Mouse (Mus musculus) limb, embryonic 15.5 days (tissue): Measurements from ENCODE around the gene Kif12. TPM values are rescaled to one million over a fixed set of nuclear protein-coding genes. Genes with fewer than 3 reads are reported as not detected.

Source experiments
- ATAC-seq: fragments of 200-750 bp; cut with Nextera tagmentation; 2 replicates; pipeline ENCODE4 v1.8.0; 2017; ENCODE audit warnings: low read depth, moderate TSS enrichment; ENCODE audit not compliant: insufficient number of reproducible peaks, low FRiP score, low TSS enrichment
- H3K27ac ChIP-seq: fragments of 300-500 bp; sonication (generic); 2 replicates; pipeline ENCODE4 v1.5.1; 2015; ENCODE audit warnings: moderate library complexity, mild to moderate bottlenecking, inconsistent platforms
- H3K27me3 ChIP-seq: fragments of 300-500 bp; sonication (generic); 2 replicates; pipeline ENCODE4 v1.6.1; 2015; ENCODE audit warnings: inconsistent platforms
- H3K36me3 ChIP-seq: fragments of 300-500 bp; sonication (generic); 2 replicates; pipeline ENCODE4 v1.6.1; 2015; ENCODE audit warnings: inconsistent platforms
- H3K4me1 ChIP-seq: fragments of 300-500 bp; sonication (generic); 2 replicates; pipeline ENCODE4 v1.6.1; 2015; ENCODE audit warnings: inconsistent platforms
- H3K4me2 ChIP-seq: fragments of 300-500 bp; sonication (generic); 2 replicates; pipeline ENCODE4 v1.6.1; 2015; ENCODE audit warnings: mild to moderate bottlenecking, inconsistent platforms
- H3K4me3 ChIP-seq: fragments of 300-500 bp; sonication (generic); 2 replicates; pipeline ENCODE4 v1.5.1; 2015; ENCODE audit warnings: mild to moderate bottlenecking, inconsistent platforms
- H3K9ac ChIP-seq: fragments of 300-500 bp; sonication (generic); 2 replicates; pipeline ENCODE4 v1.6.1; 2015; ENCODE audit warnings: inconsistent platforms
- H3K9me3 ChIP-seq: fragments of 300-500 bp; sonication (generic); 2 replicates; pipeline ENCODE4 v1.6.1; 2016; ENCODE audit warnings: inconsistent platforms
- WGBS: fragments of 180-500 bp; shearing (Covaris S2); methylation state at CpG from one replicate; pipeline ENCODE4 v1.1.7; 2015; 5-methylcytosine and 5-hydroxymethylcytosine counted together
- polyA plus RNA-seq: library from polyadenylated mRNA; unstranded; fragments of >200 nt; fragmentation: Nextera tagmentation; extraction: Ambion mirVana; gene quantifications from 2 replicates; pipeline ENCODE4 v1.2.1, GENCODE M21; 2015

Gene Kif12
- polyA plus RNA-seq, 1 experiment from 2014 or later = 0.42 TPM

DNA sequence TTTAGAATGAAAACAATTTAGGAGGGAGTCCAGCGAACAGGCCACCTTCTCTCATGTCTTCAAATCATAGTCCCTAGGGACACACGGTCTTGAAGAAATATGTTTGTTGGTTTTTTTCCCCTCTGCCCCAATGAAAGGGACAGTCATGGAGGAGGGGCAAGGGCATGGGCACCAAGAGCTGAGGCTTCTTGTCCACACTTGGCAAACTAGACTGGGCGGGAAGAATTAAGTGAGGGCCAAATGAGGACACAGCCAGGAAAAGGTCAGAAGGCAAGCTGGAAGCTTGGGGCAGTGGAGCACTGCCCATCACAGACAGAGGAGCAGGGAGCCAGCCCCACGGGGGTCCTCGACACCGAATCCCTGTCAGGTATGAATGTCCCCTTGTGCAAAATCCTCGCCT lies 31.9 kb upstream of the Kif12 start:
- H3K4me3 ChIP-seq = no peak overlapping the region
- H3K9ac ChIP-seq = no peak overlapping the region
- no peak overlapping the region for H3K27ac ChIP-seq
- peaks cover 5% of the 10 kb centered on the region; the same call in 1 of the 2 replicates for H3K4me1 ChIP-seq
- H3K9me3 ChIP-seq = no peaks in the 10 kb centered on the region
- H3K36me3 ChIP-seq = no peaks in the 10 kb centered on the region
- WGBS = 81% methylated on average over 7 of the region's 7 CpGs
- H3K4me2 ChIP-seq = no peak overlapping the region
- ATAC-seq = no peak
- H3K27me3 ChIP-seq = no peaks in the 10 kb centered on the region

DNA sequence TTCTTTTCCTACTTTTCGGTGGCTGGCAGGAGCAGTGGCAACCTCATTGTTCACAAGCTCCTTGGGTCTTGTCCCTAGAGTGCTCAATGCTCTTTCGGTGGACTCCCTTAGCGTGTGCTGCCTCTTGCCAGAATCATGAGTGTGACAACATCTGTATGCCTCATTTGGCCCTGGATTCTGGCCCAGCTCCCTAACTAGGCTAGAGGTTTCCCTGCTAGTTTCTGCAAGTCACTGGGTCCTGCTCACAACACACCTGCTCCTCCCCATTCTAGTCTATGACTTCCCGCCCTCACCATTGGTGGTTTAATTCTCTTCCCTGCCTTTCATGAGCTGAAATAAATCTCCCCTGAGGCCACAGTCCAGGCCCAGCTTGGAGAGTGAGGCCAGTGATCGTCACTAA lies 27.4 kb upstream of the Kif12 start:
- Histone ChIP-seq H3K4me1 (peaks cover 5% of the 10 kb centered on the region; the same call in 1 of the 2 replicates), H3K4me2 (no peak overlapping the region), H3K36me3 (no peaks in the 10 kb centered on the region), H3K9me3 (no peaks in the 10 kb centered on the region), H3K27ac (no peak overlapping the region), H3K4me3 (no peak overlapping the region), H3K27me3 (no peaks in the 10 kb centered on the region), H3K9ac (no peak overlapping the region)
- WGBS = 72% methylated on average over 5 of the region's 5 CpGs
- ATAC-seq = no peak

DNA sequence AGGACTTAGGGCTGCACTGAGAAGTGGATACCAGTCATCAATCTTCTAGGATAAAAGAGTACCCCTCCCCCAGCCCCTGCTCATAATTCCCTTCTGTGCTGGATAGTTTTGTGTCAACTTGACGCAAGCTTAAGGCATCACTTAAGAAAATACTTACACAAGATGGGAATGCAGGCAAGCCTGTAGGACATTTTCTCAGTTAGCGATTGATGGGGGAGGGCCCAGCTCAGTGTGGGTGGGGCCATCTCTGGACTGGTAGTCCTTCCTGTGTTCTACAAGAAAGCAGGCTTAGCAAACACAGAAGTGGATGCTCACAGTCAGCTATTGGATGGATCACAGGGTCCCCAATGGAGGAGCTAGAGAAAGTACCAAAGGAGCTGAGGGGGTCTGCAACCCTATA lies 22.4 kb upstream of the Kif12 start:
- H3K27me3 ChIP-seq = no peaks in the 10 kb centered on the region
- no peaks in the 10 kb centered on the region for H3K36me3 ChIP-seq
- no peak overlapping the region for H3K4me3 ChIP-seq
- no peak overlapping the region for H3K4me2 ChIP-seq
- no peak for ATAC-seq
- no peak overlapping the region for H3K9ac ChIP-seq
- H3K9me3 ChIP-seq = no peaks in the 10 kb centered on the region
- H3K27ac ChIP-seq = no peak overlapping the region
- 81% methylated on average over 2 of the region's 2 CpGs for WGBS
- H3K4me1 ChIP-seq = peaks cover 13% of the 10 kb centered on the region

DNA sequence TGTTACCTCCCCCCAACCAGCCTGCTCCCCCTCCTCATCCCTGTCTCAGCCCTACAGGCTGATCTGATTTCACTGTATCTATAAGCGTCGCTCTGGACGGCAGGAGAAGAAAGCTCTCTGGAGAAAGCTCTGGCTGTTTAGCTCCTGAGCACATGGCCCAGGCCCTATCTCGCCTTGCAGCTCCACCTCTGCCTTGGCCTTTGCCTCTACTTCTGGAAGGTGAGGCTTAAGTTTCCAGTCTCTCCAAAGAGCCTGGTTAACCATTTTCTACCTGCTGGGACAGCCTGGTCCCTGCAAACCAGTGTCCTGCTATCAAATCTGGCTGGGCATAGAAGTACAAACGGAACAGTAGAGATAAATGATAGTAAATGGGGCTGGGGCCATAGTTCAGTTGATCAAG lies 19.7 kb upstream of the Kif12 start:
- H3K4me3 ChIP-seq = no peak overlapping the region
- 50% methylated on average over 5 of the region's 5 CpGs for WGBS
- ATAC-seq = no peak
- H3K36me3 ChIP-seq = no peaks in the 10 kb centered on the region
- H3K9ac ChIP-seq = no peak overlapping the region
- peaks cover 30% of the 10 kb centered on the region for H3K4me1 ChIP-seq
- no peaks in the 10 kb centered on the region for H3K27me3 ChIP-seq
- no peak overlapping the region for H3K4me2 ChIP-seq
- H3K27ac ChIP-seq = 0 out of 2 replicates have a peak overlapping the region, but pooled peaks have one; percentile 17
- H3K9me3 ChIP-seq = no peaks in the 10 kb centered on the region

DNA sequence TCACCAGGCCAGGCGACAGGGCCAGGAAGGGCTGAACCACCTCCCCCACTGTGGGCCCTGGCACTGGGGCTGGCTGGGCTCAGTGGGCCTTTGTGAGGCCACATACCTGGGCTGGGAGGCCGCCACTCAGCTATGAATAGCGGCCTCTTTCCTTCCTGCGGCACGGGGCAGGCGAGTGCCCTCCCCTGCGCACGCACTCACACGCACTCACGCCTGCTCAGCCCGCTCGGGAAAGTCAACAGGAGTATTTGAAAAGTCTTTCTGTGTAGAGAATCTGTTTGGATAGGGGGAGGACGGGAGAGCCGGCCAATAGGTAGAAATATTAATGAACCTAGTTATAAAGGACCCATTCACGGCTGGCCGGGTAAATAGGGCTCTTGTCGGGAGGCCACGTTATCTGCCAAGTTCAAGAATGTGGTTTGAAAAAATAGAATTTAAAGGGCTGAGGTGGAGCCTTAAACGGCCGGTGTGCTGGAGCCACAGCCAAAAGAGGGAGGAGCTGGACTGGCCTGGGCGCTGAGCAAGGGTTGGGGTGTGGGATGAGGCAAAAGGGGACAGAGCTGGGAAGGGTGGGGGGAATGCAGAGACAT lies 14.4 kb upstream of the Kif12 start:
- ATAC-seq = peak; percentile 87
- Histone ChIP-seq H3K4me2 (0 out of 2 replicates have a peak overlapping the region, but pooled peaks have one; percentile 1), H3K36me3 (no peaks in the 10 kb centered on the region), H3K27me3 (no peaks in the 10 kb centered on the region), H3K4me3 (no peak overlapping the region), H3K4me1 (peaks cover 40% of the 10 kb centered on the region), H3K27ac (peak overlapping the region; percentile 78), H3K9me3 (no peaks in the 10 kb centered on the region), H3K9ac (no peak overlapping the region)
- 51% methylated on average over 21 of the region's 21 CpGs for WGBS

DNA sequence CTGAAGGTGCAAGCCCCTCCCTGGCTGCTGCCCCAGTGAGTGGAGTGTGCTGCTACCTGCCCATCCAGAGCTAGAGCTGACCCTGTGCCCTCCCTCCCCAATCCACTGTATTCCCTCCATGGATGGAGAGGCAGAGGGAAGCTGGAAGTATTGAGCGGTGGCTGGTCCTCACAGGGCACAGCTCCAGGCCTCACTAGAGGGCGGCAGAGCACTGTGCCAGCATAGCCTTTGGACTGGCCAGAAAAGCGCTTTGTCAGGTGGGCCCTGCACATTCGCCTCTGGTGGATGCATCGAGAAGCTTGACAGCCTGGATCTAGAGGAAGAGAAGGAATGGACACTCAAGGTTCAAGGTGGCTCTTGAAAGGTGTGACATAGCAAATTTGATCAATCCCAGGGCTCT lies 9.6 kb upstream of the Kif12 start:
- Histone ChIP-seq H3K4me1 (peaks cover 15% of the 10 kb centered on the region), H3K4me3 (no peak overlapping the region), H3K27ac (no peak overlapping the region), H3K27me3 (no peaks in the 10 kb centered on the region), H3K9ac (no peak overlapping the region), H3K9me3 (no peaks in the 10 kb centered on the region), H3K4me2 (no peak overlapping the region), H3K36me3 (no peaks in the 10 kb centered on the region)
- 0 out of 2 replicates have a peak, but pooled peaks have one; percentile 36 for ATAC-seq
- WGBS = 10% methylated on average over 5 of the region's 5 CpGs

DNA sequence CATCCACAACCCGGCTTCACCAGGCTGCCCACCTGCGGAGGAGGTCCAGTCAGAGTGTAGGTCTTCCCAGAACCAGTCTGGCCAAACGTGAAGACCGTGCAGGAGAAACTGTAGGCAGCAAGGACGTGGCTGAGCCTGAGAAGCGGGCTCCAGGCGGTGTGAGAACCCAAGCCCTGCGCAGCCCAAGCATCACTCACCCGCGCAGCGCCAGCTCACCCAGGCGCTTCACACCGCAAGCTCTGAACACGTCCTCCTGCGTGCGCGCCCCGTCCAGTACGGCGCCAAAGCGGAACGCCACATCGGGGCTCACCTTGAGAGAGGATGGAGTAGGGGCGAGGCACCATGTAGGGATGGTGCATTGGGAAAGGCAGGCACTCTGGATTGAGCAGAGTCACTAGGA lies 809 bp downstream of the Kif12 start:
- no peak overlapping the region for H3K4me2 ChIP-seq
- no peak overlapping the region for H3K27ac ChIP-seq
- no peaks in the 10 kb centered on the region for H3K36me3 ChIP-seq
- H3K9me3 ChIP-seq = no peaks in the 10 kb centered on the region
- peaks cover 29% of the 10 kb centered on the region for H3K27me3 ChIP-seq
- no peaks in the 10 kb centered on the region for H3K4me1 ChIP-seq
- H3K4me3 ChIP-seq = no peak overlapping the region
- no peak overlapping the region for H3K9ac ChIP-seq
- no peak for ATAC-seq
- 39% methylated on average over 24 of the region's 24 CpGs for WGBS

DNA sequence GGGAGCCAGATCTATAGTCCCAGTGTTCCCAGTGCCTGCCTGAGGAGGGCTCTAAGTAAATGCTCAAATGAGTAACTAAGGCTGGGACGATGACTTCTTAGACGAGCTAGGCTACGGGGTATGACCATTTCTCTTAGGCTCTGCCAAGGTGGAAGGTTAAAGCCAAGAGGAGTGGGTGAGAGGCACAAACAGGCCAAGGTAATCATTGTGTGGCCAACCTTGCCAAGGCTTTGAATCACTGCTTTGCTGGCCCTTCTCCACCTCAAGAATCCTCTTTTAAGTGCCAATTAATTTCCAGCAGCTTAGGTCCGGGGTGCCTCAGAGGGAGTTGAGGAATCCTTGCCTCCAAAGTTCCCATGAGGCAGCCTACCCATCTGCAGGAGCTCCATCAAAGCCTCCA lies 1.9 kb downstream of the Kif12 start:
- ATAC-seq = no peak
- Histone ChIP-seq H3K9ac (no peak overlapping the region), H3K9me3 (no peaks in the 10 kb centered on the region), H3K4me2 (no peak overlapping the region), H3K27me3 (peaks cover 29% of the 10 kb centered on the region), H3K4me1 (no peaks in the 10 kb centered on the region), H3K27ac (no peak overlapping the region), H3K4me3 (no peak overlapping the region), H3K36me3 (no peaks in the 10 kb centered on the region)
- 74% methylated on average over 4 of the region's 4 CpGs for WGBS

DNA sequence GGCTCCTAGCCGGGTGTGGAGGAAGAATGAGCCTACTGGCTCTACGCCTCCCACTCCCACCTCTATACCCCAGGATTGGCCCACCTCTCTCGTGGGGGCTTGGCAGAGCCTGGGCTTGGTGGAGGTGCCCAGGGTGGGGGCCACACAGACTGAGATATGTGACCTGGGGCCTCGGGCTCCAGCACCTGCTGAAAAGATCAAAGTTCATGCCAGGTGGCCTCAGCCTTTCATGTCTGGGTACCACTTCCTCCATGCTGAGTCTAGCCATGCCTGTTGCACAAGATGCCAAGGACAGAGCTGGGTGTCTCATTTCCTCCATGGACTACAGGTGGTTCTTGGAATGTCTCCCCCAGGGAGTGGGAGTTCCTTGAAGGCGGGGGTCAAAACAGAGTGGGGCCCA lies 5.6 kb downstream of the Kif12 start:
- WGBS = 78% methylated on average over 5 of the region's 5 CpGs
- Histone ChIP-seq H3K4me1 (no peaks in the 10 kb centered on the region), H3K27ac (no peak overlapping the region), H3K9me3 (no peaks in the 10 kb centered on the region), H3K9ac (no peak overlapping the region), H3K4me2 (no peak overlapping the region), H3K36me3 (no peaks in the 10 kb centered on the region), H3K27me3 (peaks cover 19% of the 10 kb centered on the region), H3K4me3 (no peak overlapping the region)
- ATAC-seq = no peak

DNA sequence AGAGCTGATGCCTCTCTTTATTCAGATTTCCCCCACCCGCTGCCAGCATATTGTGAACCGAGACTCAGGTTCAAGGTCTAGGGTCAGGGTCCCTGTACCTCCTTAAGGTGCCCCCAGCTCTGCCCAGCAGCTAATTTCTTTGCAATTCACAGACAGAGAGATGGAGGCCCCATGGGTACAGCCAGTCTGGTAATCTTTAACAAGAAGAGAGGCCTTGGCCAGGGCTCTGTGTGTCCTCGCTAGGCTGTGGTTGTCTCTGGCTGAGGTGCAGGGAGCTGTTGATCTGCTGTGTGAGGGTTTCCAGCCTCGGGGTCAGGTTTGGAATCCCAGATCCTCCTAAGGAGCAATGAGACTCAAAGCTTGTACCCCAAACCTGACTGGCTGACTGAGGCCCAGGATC lies 6.3 kb downstream of the Kif12 start:
- Histone ChIP-seq H3K4me3 (no peak overlapping the region), H3K27ac (no peak overlapping the region)
- WGBS = 88% methylated on average over 4 of the region's 4 CpGs

DNA sequence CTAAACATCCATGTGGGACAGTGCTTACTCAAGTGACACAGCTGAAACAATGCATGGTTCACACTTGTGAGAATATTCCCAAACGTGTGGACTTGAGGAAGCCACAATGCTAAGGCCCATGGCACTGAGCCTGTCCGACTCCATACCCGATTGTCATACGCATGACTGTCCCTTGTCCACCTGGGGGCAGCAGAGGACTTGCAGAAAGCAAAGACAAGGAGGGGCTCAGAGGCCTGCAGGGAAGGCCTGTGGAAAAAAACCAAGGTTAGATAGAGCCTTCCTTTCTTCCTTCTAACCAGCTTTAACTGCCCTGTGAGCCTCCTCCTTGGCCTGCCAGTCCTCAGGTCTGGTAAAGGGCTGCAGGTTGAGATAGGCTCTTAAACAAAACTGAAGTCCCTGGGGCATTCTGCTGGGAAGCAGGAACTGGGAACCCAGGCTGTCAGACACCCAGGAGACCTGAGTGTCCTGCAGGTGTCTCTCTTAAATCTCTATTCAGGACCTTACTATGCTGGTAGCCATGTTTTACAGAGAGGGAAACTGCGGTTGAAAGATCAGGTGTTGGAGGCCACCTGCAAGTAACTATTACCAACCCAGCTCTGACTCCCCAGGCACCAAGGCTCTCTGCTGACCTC lies 12.9 kb downstream of the Kif12 start:
- no peak overlapping the region for H3K4me2 ChIP-seq

More for the DNA sequence above, 6.3 kb downstream of the Kif12 start:
- H3K36me3 ChIP-seq = no peaks in the 10 kb centered on the region
- no peak overlapping the region for H3K4me2 ChIP-seq
- H3K9ac ChIP-seq = no peak overlapping the region
- no peak for ATAC-seq
- H3K4me1 ChIP-seq = no peaks in the 10 kb centered on the region
- peaks cover 12% of the 10 kb centered on the region for H3K27me3 ChIP-seq
- H3K9me3 ChIP-seq = no peaks in the 10 kb centered on the region

DNA sequence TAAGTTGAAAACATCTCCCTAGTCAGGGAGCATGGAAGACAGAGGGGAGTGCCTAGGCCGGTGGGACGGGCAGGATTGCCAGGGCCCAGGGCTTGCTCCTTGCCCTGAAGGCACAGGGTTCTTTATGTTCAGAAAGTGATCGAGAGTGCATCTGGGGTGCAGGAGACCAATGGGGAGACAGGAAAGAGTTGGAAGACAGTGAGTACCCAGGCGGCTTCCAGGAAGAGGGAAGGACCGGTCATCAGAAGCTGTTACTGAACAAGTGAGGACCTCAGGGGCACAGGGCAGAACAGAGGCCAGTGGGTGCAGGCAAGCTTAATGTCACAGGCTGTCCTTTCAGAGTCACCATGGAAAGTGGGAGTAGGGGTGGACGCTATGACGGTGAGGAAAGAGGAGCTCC lies 13.7 kb downstream of the Kif12 start:
- no peaks in the 10 kb centered on the region for H3K27me3 ChIP-seq
- 88% methylated on average over 7 of the region's 7 CpGs for WGBS

More for the DNA sequence above, 12.9 kb downstream of the Kif12 start:
- Histone ChIP-seq H3K4me3 (no peak overlapping the region), H3K27ac (no peak overlapping the region), H3K4me1 (peaks cover 8% of the 10 kb centered on the region), H3K9ac (no peak overlapping the region), H3K27me3 (no peaks in the 10 kb centered on the region), H3K36me3 (no peaks in the 10 kb centered on the region), H3K9me3 (no peaks in the 10 kb centered on the region)
- 23% methylated on average over 5 of the region's 5 CpGs for WGBS
- peak; percentile 56; the same call in 1 of the 2 replicates for ATAC-seq

More for the DNA sequence above, 13.7 kb downstream of the Kif12 start:
- no peak overlapping the region for H3K4me2 ChIP-seq
- H3K4me1 ChIP-seq = peaks cover 8% of the 10 kb centered on the region
- H3K36me3 ChIP-seq = no peaks in the 10 kb centered on the region
- H3K4me3 ChIP-seq = no peak overlapping the region
- no peak overlapping the region for H3K27ac ChIP-seq
- H3K9me3 ChIP-seq = no peaks in the 10 kb centered on the region
- H3K9ac ChIP-seq = no peak overlapping the region
- no peak for ATAC-seq
